Mouse (Mus musculus) CH12.LX (cell line): ENCODE measurements at regions not wholly inside any gene's neighbourhood (a gene's known extent, or its start where the extent isn't known, plus 50 kb on each side); places are given as distances from the start of the nearest gene placed in this dataset.

Source experiments
- DNase-seq: peaks from one replicate; pipeline ENCODE4 v3.0.0-alpha.2; 2013; ENCODE audit errors: extremely low read depth
- H3K27ac ChIP-seq: 2 replicates; pipeline ENCODE4 v1.5.1; 2012; ENCODE audit warnings: low read depth, mild to moderate bottlenecking, control low read depth, moderate library complexity; ENCODE audit not compliant: insufficient read depth
- H3K27me3 ChIP-seq: replicated peaks from 2 replicates; pipeline ENCODE3; 2012; ENCODE audit warnings: inconsistent platforms
- H3K36me3 ChIP-seq, 2 experiments: replicated peaks in 1 of 2; 2 replicates each; pipeline versions ENCODE3 to v1.6.1; 2012; ENCODE audit warnings: inconsistent platforms in 1 of 2, low read length in 1 of 2, mild to moderate bottlenecking in 1 of 2, mixed read lengths in 1 of 2, moderate library complexity in 1 of 2; ENCODE audit not compliant: control insufficient read depth in 1 of 2, insufficient read depth in 1 of 2
- H3K4me1 ChIP-seq, 2 experiments: 2 replicates each; pipeline ENCODE4 v1.6.1; 2012; ENCODE audit warnings: inconsistent platforms in 1 of 2, moderate library complexity in 1 of 2; ENCODE audit not compliant: insufficient read depth in 2 of 2, control insufficient read depth in 1 of 2
- H3K4me2 ChIP-seq: 2 replicates; pipeline ENCODE4 v1.6.1; 2012; ENCODE audit warnings: low read depth, mild to moderate bottlenecking, control low read depth; ENCODE audit not compliant: poor library complexity, insufficient read depth, severe bottlenecking
- H3K4me3 ChIP-seq, 3 experiments: fragments of 150-350 bp in 1 of 3; sonication (generic) in 1 of 3; replicated peaks in 1 of 3; 2 replicates each; pipeline versions ENCODE3 to v1.5.1; 2011 to 2012; ENCODE audit warnings: low read depth in 2 of 3, low read length in 2 of 3, mild to moderate bottlenecking in 2 of 3, moderate library complexity in 2 of 3, control low read depth in 1 of 3, improper control_type of control experiment in 1 of 3, inconsistent platforms in 1 of 3, mixed read lengths in 1 of 3; ENCODE audit not compliant: poor library complexity in 1 of 3
- H3K79me2 ChIP-seq: replicated peaks from 2 replicates; pipeline ENCODE4 v1.6.1; 2012; ENCODE audit warnings: mild to moderate bottlenecking, moderate library complexity; ENCODE audit not compliant: control insufficient read depth, poor library complexity, insufficient read depth, severe bottlenecking; ENCODE audit errors: extremely low read depth
- H3K9ac ChIP-seq: 2 replicates; pipeline ENCODE4 v1.6.1; 2012; ENCODE audit warnings: low read depth, mild to moderate bottlenecking, control low read depth, moderate library complexity; ENCODE audit not compliant: insufficient read depth
- H3K9me3 ChIP-seq: replicated peaks from 2 replicates; pipeline ENCODE3; 2012; ENCODE audit warnings: low read length, inconsistent platforms, mixed read lengths
- BHLHE40 ChIP-seq: IDR thresholded peaks from 2 replicates; pipeline ENCODE4 v1.6.1; 2011; ENCODE audit warnings: mild to moderate bottlenecking, low read depth, low read length, improper control_type of control experiment
- CHD1 ChIP-seq: IDR thresholded peaks from 2 replicates; pipeline ENCODE4 v1.6.1; 2012; ENCODE audit warnings: low read depth, low read length, improper control_type of control experiment, inconsistent platforms
- CHD2 ChIP-seq: IDR thresholded peaks from 2 replicates; pipeline ENCODE4 v1.6.1; 2011; ENCODE audit warnings: low read length, improper control_type of control experiment
- E2F4 ChIP-seq: IDR thresholded peaks from 2 replicates; pipeline ENCODE4 v1.6.1; 2011; ENCODE audit warnings: low read depth, low read length, improper control_type of control experiment; ENCODE audit not compliant: insufficient replicate concordance
- ELF1 ChIP-seq: IDR thresholded peaks from 2 replicates; pipeline ENCODE4 v1.6.1; 2014; ENCODE audit warnings: low read depth, mild to moderate bottlenecking, inconsistent platforms, low read length, improper control_type of control experiment
- ETS1 ChIP-seq: conservative IDR thresholded peaks from 2 replicates; pipeline ENCODE4 v1.6.1; 2012; ENCODE audit warnings: low read depth, mild to moderate bottlenecking, inconsistent platforms, low read length, improper control_type of control experiment, moderate library complexity
- HCFC1 ChIP-seq: IDR thresholded peaks from 2 replicates; pipeline ENCODE4 v1.6.1; 2012; ENCODE audit warnings: low read depth, mild to moderate bottlenecking, inconsistent platforms, low read length, improper control_type of control experiment
- IRF4 ChIP-seq: IDR thresholded peaks from 2 replicates; pipeline ENCODE4 v1.6.1; 2014; ENCODE audit warnings: low read depth, mild to moderate bottlenecking, inconsistent platforms, low read length, improper control_type of control experiment
- JUN ChIP-seq: IDR thresholded peaks from 2 replicates; pipeline ENCODE4 v1.6.1; 2011; ENCODE audit warnings: low read depth, mild to moderate bottlenecking, low read length, improper control_type of control experiment, moderate library complexity; ENCODE audit not compliant: insufficient read depth
- JUND ChIP-seq: conservative IDR thresholded peaks from 2 replicates; pipeline ENCODE4 v1.6.1; 2011; ENCODE audit warnings: low read depth, low read length, improper control_type of control experiment
- KAT2A ChIP-seq: IDR thresholded peaks from 2 replicates; pipeline ENCODE4 v1.6.1; 2012; ENCODE audit warnings: low read length, improper control_type of control experiment, inconsistent platforms; ENCODE audit not compliant: insufficient replicate concordance
- MAX ChIP-seq: IDR thresholded peaks from 2 replicates; pipeline ENCODE4 v1.6.1; 2011; ENCODE audit warnings: low read length, improper control_type of control experiment
- MEF2A ChIP-seq: IDR thresholded peaks from 2 replicates; pipeline ENCODE4 v1.6.1; 2014; ENCODE audit warnings: low read depth, mild to moderate bottlenecking, inconsistent platforms, low read length, improper control_type of control experiment, borderline replicate concordance
- MXI1 ChIP-seq: IDR thresholded peaks from 2 replicates; pipeline ENCODE4 v1.6.1; 2011; ENCODE audit warnings: mild to moderate bottlenecking, low read depth, low read length, improper control_type of control experiment
- NRF1 ChIP-seq: IDR thresholded peaks from 2 replicates; pipeline ENCODE4 v1.6.1; 2014; ENCODE audit warnings: low read depth, mild to moderate bottlenecking, inconsistent platforms, low read length, improper control_type of control experiment, moderate library complexity
- PAX5 ChIP-seq: IDR thresholded peaks from 2 replicates; pipeline ENCODE4 v1.6.1; 2012; ENCODE audit warnings: low read length, inconsistent platforms, mixed read lengths
- POLR2A ChIP-seq: IDR thresholded peaks from 2 replicates; pipeline ENCODE4 v1.6.1; 2011; ENCODE audit warnings: low read depth, mild to moderate bottlenecking, improper control_type of control experiment, low read length
- POLR2AphosphoS2 ChIP-seq: IDR thresholded peaks from 2 replicates; pipeline ENCODE4 v1.6.1; 2011; ENCODE audit warnings: low read depth, low read length, improper control_type of control experiment
- RCOR1 ChIP-seq: conservative IDR thresholded peaks from 2 replicates; pipeline ENCODE4 v1.6.1; 2012; ENCODE audit warnings: low read depth, mild to moderate bottlenecking, inconsistent platforms, low read length, improper control_type of control experiment
- SIN3A ChIP-seq: IDR thresholded peaks from 2 replicates; pipeline ENCODE4 v1.6.1; 2012; ENCODE audit warnings: low read length, improper control_type of control experiment, inconsistent platforms
- SMC3 ChIP-seq: IDR thresholded peaks from 2 replicates; pipeline ENCODE4 v1.6.1; 2011; ENCODE audit warnings: low read depth, low read length, improper control_type of control experiment
- TBP ChIP-seq: conservative IDR thresholded peaks from 2 replicates; pipeline ENCODE4 v1.6.1; 2011; ENCODE audit warnings: low read depth, low read length, improper control_type of control experiment
- USF1 ChIP-seq: IDR thresholded peaks from 2 replicates; pipeline ENCODE4 v1.6.1; 2014; ENCODE audit warnings: low read depth, mild to moderate bottlenecking, inconsistent platforms, low read length, improper control_type of control experiment
- USF2 ChIP-seq: conservative IDR thresholded peaks from 2 replicates; pipeline ENCODE4 v1.6.1; 2011; ENCODE audit warnings: low read depth, low read length, improper control_type of control experiment
- ZC3H11A ChIP-seq: IDR thresholded peaks from 2 replicates; pipeline ENCODE4 v1.6.1; 2012; ENCODE audit warnings: low read depth, mild to moderate bottlenecking, inconsistent platforms, low read length, improper control_type of control experiment
- ZKSCAN1 ChIP-seq: IDR thresholded peaks from 2 replicates; pipeline ENCODE4 v1.6.1; 2012; ENCODE audit warnings: low read depth, inconsistent platforms, low read length, improper control_type of control experiment, borderline replicate concordance
- ZMIZ1 ChIP-seq: IDR thresholded peaks from 2 replicates; pipeline ENCODE4 v1.6.1; 2012; ENCODE audit warnings: low read depth, mild to moderate bottlenecking, inconsistent platforms, low read length, improper control_type of control experiment
- dilution Hi-C: fragments of 300-500 bp; cut with MboI; formaldehyde crosslinking; loops from 2 replicates; pipeline ENCODE4 v1.14.3; 2020; ENCODE audit warnings: low sequenced_read_pairs; ENCODE audit not compliant: extremely low pct_unique_long_range_greater_than_20kb, extremely low pct_ligation_motif_present
- in situ Hi-C: fragments of 300-500 bp; cut with MboI; formaldehyde crosslinking; loops from 3 replicates; pipeline ENCODE4 v1.14.3; 2019; ENCODE audit warnings: low sequenced_read_pairs, low pct_ligation_motif_present, low pct_unique_long_range_greater_than_20kb, mixed read lengths

- DNase-seq = no peak
- H3K4me3 ChIP-seq = no peak overlapping the region
- in situ Hi-C loops (no loop called here), dilution Hi-C loops (no loop called here)
- no peak overlapping the region for H3K9ac ChIP-seq
- H3K27ac ChIP-seq = no peak overlapping the region
- no peaks in the 10 kb centered on the region for H3K27me3 ChIP-seq
- TF ChIP-seq ZKSCAN1 (no peak), POLR2AphosphoS2 (no peak), SIN3A (no peak), MAX (no peak), JUN (no peak), E2F4 (no peak), RCOR1 (no peak), ETS1 (no peak), MEF2A (no peak), TBP (no peak), CHD1 (no peak), BHLHE40 (no peak), ZC3H11A (no peak), MXI1 (no peak), HCFC1 (no peak), CHD2 (no peak), USF2 (no peak), POLR2A (no peak), IRF4 (no peak), ELF1 (no peak)
- H3K9me3 ChIP-seq = peaks cover 97% of the 10 kb centered on the region
- H3K4me2 ChIP-seq = no peak overlapping the region
- no peaks in the 10 kb centered on the region for H3K36me3 ChIP-seq
- no peaks in the 10 kb centered on the region for H3K79me2 ChIP-seq
- no peaks in the 10 kb centered on the region for H3K4me1 ChIP-seq
Measured at GRCm38 (mm10) chr15:87936041-87936440, 391.9 kb downstream of the Fam19a5 start.

GRCm38 (mm10) chr15:87940837-87941236, 396.7 kb downstream of the Fam19a5 start:
- in situ Hi-C loops = no loop called here
- Histone ChIP-seq H3K4me1 (no peaks in the 10 kb centered on the region), H3K27ac (no peak overlapping the region), H3K9ac (no peak overlapping the region), H3K79me2 (no peaks in the 10 kb centered on the region)
- dilution Hi-C loops = no loop called here
- no peak for DNase-seq
- TF ChIP-seq ZMIZ1 (no peak), POLR2AphosphoS2 (no peak), POLR2A (no peak), KAT2A (no peak), RCOR1 (no peak), JUN (no peak), SMC3 (no peak), USF1 (no peak), CHD2 (no peak), MEF2A (no peak), E2F4 (no peak), PAX5 (no peak), JUND (no peak), HCFC1 (no peak), MXI1 (no peak), ZC3H11A (no peak), NRF1 (no peak)
- TF ChIP-seq, all 38 proteins: peak for 0
- H3K4me3 ChIP-seq = no peak overlapping the region
- H3K36me3 ChIP-seq = no peaks in the 10 kb centered on the region
- no peak overlapping the region for H3K4me2 ChIP-seq
- no peaks in the 10 kb centered on the region for H3K27me3 ChIP-seq
- H3K9me3 ChIP-seq = peaks cover 85% of the 10 kb centered on the region
